Mouse (Mus musculus): ENCODE data around the gene Spata48.

DNA sequence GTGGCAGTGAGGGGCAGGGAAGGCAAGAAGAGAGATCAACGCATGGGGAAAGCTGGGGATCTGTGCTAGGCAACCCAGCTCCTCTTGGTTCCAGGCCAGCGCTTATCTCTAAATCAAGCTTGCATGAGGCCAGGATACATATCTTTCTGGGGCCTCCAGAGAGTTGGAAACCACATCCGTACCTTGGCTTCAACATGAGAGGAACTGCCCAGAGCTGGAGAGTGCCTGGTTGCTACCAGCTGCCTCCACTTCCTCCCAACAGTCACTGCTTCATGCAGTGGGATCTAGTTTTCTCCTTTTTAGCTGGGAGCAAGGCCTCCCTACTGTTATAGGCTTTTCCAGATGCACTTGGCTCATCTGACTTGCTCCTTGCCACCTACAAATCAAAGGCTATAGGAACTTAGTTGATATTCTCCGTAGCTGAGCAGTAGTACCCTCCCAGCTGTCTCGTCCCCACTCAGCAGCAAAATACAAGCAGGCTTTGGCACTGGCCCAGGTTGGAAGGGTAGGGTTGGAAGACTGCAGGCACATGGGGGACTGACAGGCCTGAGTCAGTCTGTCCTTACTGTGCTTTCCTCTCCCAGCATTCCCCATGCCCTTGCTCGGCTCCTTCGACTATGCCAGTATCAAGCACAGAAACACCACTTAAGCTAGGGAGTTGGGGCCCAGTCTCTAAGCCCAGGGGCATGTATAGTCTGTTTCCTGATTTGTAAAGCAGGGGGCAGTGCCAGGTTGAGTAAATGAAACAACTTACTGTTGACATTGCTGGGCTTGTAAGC, 102.6 kb downstream of the Spata48 start:
- TF ChIP-seq CTCF (IDR thresholded peaks at IDR 0.05; ENCODE audit: low read depth) = peak; percentile 35; the same call in 1 of the 2 replicates
- TF ChIP-seq EP300 (IDR thresholded peaks at IDR 0.05; ENCODE audit: low read depth) = no peak
